ENCODE assay signal across 16 mouse cellular contexts in the genomic region with DNA sequence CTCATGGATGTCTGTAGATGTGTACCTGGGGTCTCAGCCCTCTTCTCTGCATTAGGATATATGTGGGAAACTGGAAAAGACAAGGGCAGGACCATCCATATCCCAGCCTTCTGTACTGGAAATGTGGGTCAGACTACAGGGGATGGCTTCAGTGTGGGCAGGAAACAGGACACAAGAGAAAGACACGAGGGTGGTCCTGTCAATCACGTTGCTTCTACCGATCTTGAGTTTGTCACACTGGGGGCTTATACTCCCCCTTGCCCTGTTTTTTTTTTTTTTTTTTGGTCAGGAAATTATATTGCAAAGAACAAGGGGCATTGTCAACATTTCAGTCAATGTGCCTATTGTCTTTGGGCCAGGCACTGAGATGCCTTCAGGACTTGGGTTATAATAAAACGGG. TPM values are rescaled to one million over a fixed set of nuclear protein-coding genes. Genes with fewer than 3 reads are reported as not detected.
"Had no signal": no experiment of that assay in that cellular context is flagged by ENCODE, and none has a peak within 500 bp of the region (broad histone marks: within the 10 kb centered on the region; RNA-seq: fewer than 3 reads in every experiment).

No protein-coding gene starts in this region.

- H3K4me1 ChIP-seq: midbrain, embryonic 13.5 days; neural tube, embryonic 12.5 days had no signal

- H3K27me3 ChIP-seq: limb, embryonic 15.5 days; lung, embryonic 15.5 days; midbrain, embryonic 13.5 days; neural tube, embryonic 12.5 days; stomach, embryonic 15.5 days had no signal

- H3K36me3 ChIP-seq: limb, embryonic 15.5 days; liver, embryonic 12.5 days; lung, embryonic 15.5 days; midbrain, embryonic 13.5 days; neural tube, embryonic 12.5 days; stomach, embryonic 15.5 days had no signal

- H3K27ac ChIP-seq: kidney, postnatal 0 days; limb, embryonic 15.5 days; liver, embryonic 12.5 days; lung, embryonic 15.5 days; macrophage; midbrain, embryonic 13.5 days; neural tube, embryonic 12.5 days; stomach, embryonic 15.5 days had no signal

- H3K9ac ChIP-seq: limb, embryonic 15.5 days; liver, embryonic 12.5 days; lung, embryonic 15.5 days; midbrain, embryonic 13.5 days; neural tube, embryonic 12.5 days; stomach, embryonic 15.5 days had no signal

- H3K9me3 ChIP-seq: limb, embryonic 15.5 days; liver, embryonic 12.5 days; lung, embryonic 15.5 days; megakaryocyte, embryonic 14.5 days; midbrain, embryonic 13.5 days; neural tube, embryonic 12.5 days; stomach, embryonic 15.5 days had no signal

- ATAC-seq: liver, embryonic 12.5 days; midbrain, embryonic 13.5 days had no signal

- H3K4me3 ChIP-seq: limb, embryonic 15.5 days; liver, embryonic 12.5 days; lung, embryonic 15.5 days; megakaryocyte, embryonic 14.5 days; midbrain, embryonic 13.5 days; neural tube, embryonic 12.5 days; stomach, embryonic 15.5 days had no signal

- DNase-seq: kidney, postnatal 36 days; layer of hippocampus, adult 9-11 months; layer of hippocampus, postnatal 36 days; lung, postnatal 14 days; right cerebral cortex, postnatal 14 days; thymus, adult 2 months; thymus, postnatal 25 days had no signal

- H3K4me2 ChIP-seq: limb, embryonic 15.5 days; liver, embryonic 12.5 days; lung, embryonic 15.5 days; midbrain, embryonic 13.5 days; neural tube, embryonic 12.5 days; stomach, embryonic 15.5 days had no signal

RNA-seq across cellular contexts. Expression of a gene that starts 2.5 kb away (rescaled TPM):
- polyA plus RNA-seq: macrophage had no signal

RNA-seq across cellular contexts. Expression of a gene that starts 59.4 kb away (rescaled TPM):
- polyA plus RNA-seq: macrophage had no signal
